8 mouse cellular contexts compared by ENCODE assay signal in the genomic region with DNA sequence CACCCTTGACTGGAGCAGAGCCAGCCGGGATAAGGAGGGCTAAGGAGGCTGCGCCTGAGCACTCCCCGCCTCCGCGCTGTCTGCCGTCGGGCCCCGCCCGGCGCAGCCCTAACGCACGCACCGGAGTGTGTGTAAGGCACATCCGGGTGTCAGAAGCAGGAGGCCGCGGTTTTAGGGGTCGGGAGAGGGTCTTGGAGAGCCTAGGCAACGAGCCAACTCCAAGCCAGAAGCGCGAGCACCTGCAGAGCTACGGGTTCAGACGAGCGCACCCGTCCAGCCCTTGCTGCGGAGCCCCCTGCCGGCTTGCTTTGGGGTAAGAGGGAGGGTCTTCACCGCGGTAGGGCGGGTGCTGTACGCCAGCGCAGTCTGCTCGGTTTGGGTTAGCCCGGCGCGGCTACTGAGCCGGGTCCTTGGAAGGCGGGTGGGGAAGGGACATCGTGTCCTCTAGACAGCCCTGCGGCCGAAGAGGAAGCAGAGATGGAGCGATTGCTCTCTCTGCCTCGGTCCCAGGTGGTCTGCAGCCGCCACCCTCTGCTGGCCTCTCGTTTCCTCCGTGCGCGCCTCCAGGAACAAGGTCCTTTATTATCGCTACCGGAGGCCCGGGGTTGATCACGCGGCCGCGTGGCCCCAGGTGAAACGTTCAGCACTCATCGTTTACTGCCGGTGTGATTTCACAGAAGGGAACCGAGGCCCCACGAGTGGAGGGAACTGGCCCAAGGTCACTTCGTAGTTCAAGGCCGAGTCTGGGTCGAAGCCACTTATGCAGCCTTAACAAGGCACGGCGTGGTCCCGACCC. TPM values are rescaled to one million over a fixed set of nuclear protein-coding genes. Genes with fewer than 3 reads are reported as not detected.
A peak's percentile ranks its signal among the peaks of the same experiment; 100 is the strongest.
DNase-seq lines count a peak whose midpoint lies in the region; ATAC-seq and TF ChIP-seq lines count a peak whose summit lies in the region.

No protein-coding gene starts in this region.

- H3K9me3 ChIP-seq in MEL (replicated peaks; ENCODE audit: insufficient read depth, low read length), result no peaks in the 10 kb centered on the region
- no peaks in the 10 kb centered on the region for H3K9me3 ChIP-seq in forebrain, embryonic 14.5 days (replicated peaks; ENCODE audit: control insufficient read depth, low read length)
- H3K9me3 ChIP-seq in hindbrain, embryonic 16.5 days (ENCODE audit: control insufficient read depth, low read length), result no peaks in the 10 kb centered on the region

- no peak for TF ChIP-seq CTCF in MEL (IDR thresholded peaks at IDR 0.05 in 2 of 3, conservative IDR thresholded peaks at IDR 0.05 in 1 of 3; ENCODE audit: control insufficient read depth in 1 of 3, insufficient read depth in 1 of 3, low read depth in 2 of 3, low read length in 3 of 3, poor library complexity in 1 of 3, severe bottlenecking in 1 of 3)
- peak; percentile 7 for TF ChIP-seq CTCF in left cerebral cortex, adult 2 months (IDR thresholded peaks at IDR 0.05)

- no peaks in the 10 kb centered on the region for H3K27me3 ChIP-seq in MEL (ENCODE audit: control insufficient read depth in 1 of 2, insufficient read depth in 2 of 2, low read length in 2 of 2)
- no peaks in the 10 kb centered on the region for H3K27me3 ChIP-seq in forebrain, embryonic 14.5 days (replicated peaks; ENCODE audit: control insufficient read depth, insufficient read depth, low read length)
- H3K27me3 ChIP-seq in hindbrain, embryonic 16.5 days (replicated peaks; ENCODE audit: control insufficient read depth, insufficient read depth, low read length), result no peaks in the 10 kb centered on the region

- H3K4me2 ChIP-seq in forebrain, embryonic 14.5 days (ENCODE audit: low read length), result peak overlapping the region; percentile 64
- peak overlapping the region; percentile 72 for H3K4me2 ChIP-seq in hindbrain, embryonic 16.5 days (ENCODE audit: low read length)

- peaks cover 0 to 38% of the 10 kb centered on the region in 2 experiments; a peak in 2 of 4 replicates for H3K36me3 ChIP-seq in MEL (ENCODE audit: control insufficient read depth in 1 of 2, insufficient read depth in 2 of 2, low read length in 2 of 2)
- H3K36me3 ChIP-seq in forebrain, embryonic 14.5 days (ENCODE audit: control insufficient read depth, insufficient read depth, low read length), result no peaks in the 10 kb centered on the region
- H3K36me3 ChIP-seq in hindbrain, embryonic 16.5 days (ENCODE audit: control insufficient read depth, insufficient read depth, low read length), result no peaks in the 10 kb centered on the region

- H3K9ac ChIP-seq in MEL (ENCODE audit: control insufficient read depth, low read depth, low read length, poor library complexity, severe bottlenecking), result peak overlapping the region; percentile 76
- peak overlapping the region; percentile 86 for H3K9ac ChIP-seq in forebrain, embryonic 14.5 days (ENCODE audit: low read length)
- H3K9ac ChIP-seq in hindbrain, embryonic 16.5 days (ENCODE audit: low read depth, low read length), result peak overlapping the region; percentile 83

- H3K79me2 ChIP-seq in MEL (ENCODE audit: control insufficient read depth, insufficient read depth, low read length, poor library complexity), result peaks cover 38% of the 10 kb centered on the region

- peak; percentile 36 to 78; a peak in 3 of 4 replicates for TF ChIP-seq POLR2A in MEL (IDR thresholded peaks at IDR 0.05; ENCODE audit: control insufficient read depth in 1 of 2, insufficient read depth in 1 of 2, low read depth in 1 of 2, low read length in 2 of 2, poor library complexity in 1 of 2)

- intact Hi-C loops in left cerebral cortex, adult 2 months (cut with DNase I), result no loop called here

- DNase-seq in MEL (ENCODE audit: low read depth, low spot score), result peak; percentile 92
- DNase-seq in c-Kit-positive CD71-positive TER-119-positive erythroid progenitor cells, embryonic 14.5 days (ENCODE audit: low spot score), result peak; percentile 45
- DNase-seq in forebrain, embryonic 14.5 days (ENCODE audit: low spot score), result peak; percentile 85
- peak; percentile 86 to 88 for DNase-seq in left cerebral cortex, adult 2 months (ENCODE audit: extremely low spot score in 1 of 2, low spot score in 2 of 2)
- peak; percentile 36 for DNase-seq in lung, postnatal 36 days
- DNase-seq in right cerebral cortex, adult 2 months (ENCODE audit: low spot score in 2 of 2), result peak; percentile 85 to 89
- peak; percentile 36 for DNase-seq in urinary bladder, postnatal 25 days (ENCODE audit: low spot score)

- TF ChIP-seq RAD21 in MEL (IDR thresholded peaks at IDR 0.05; ENCODE audit: low read depth, low read length), result no peak

- WGBS in forebrain, embryonic 14.5 days, result under 1% methylated on average over 65 of the region's 65 CpGs
- under 1% methylated on average over 65 of the region's 65 CpGs for WGBS in hindbrain, embryonic 16.5 days

- H3K27ac ChIP-seq in MEL (ENCODE audit: control insufficient read depth, low read depth, low read length), result peak overlapping the region; percentile 39
- peak overlapping the region; percentile 96 for H3K27ac ChIP-seq in forebrain, embryonic 14.5 days (ENCODE audit: low read depth, low read length)
- peak overlapping the region; percentile 96 for H3K27ac ChIP-seq in hindbrain, embryonic 16.5 days (ENCODE audit: low read depth, low read length)
- peak overlapping the region; percentile 94 for H3K27ac ChIP-seq in left cerebral cortex, adult 2 months

- H3K4me1 ChIP-seq in MEL (ENCODE audit: control insufficient read depth in 1 of 2, insufficient read depth in 2 of 2, low read length in 2 of 2), result peaks cover 13 to 44% of the 10 kb centered on the region in 2 experiments
- peaks cover 14% of the 10 kb centered on the region for H3K4me1 ChIP-seq in forebrain, embryonic 14.5 days (ENCODE audit: control insufficient read depth, insufficient read depth, low read length)
- H3K4me1 ChIP-seq in hindbrain, embryonic 16.5 days (ENCODE audit: control insufficient read depth, insufficient read depth, low read depth, low read length), result peaks cover 16% of the 10 kb centered on the region

- TF ChIP-seq EP300 in MEL (IDR thresholded peaks at IDR 0.05; ENCODE audit: low read depth in 1 of 2, low read length in 2 of 2), result no peak

- H3K4me3 ChIP-seq in MEL (ENCODE audit: control insufficient read depth in 1 of 2, insufficient read depth in 1 of 2, low read depth in 2 of 2, low read length in 2 of 2), result peak overlapping the region; percentile 76 to 83
- peak overlapping the region; percentile 77 for H3K4me3 ChIP-seq in forebrain, embryonic 14.5 days (ENCODE audit: low read depth, low read length)
- H3K4me3 ChIP-seq in hindbrain, embryonic 16.5 days (ENCODE audit: low read length), result peak overlapping the region; percentile 78
- H3K4me3 ChIP-seq in left cerebral cortex, adult 2 months, result peak overlapping the region; percentile 94

- ATAC-seq in forebrain, embryonic 14.5 days, result peak; percentile 73
- ATAC-seq in hindbrain, embryonic 16.5 days, result peak; percentile 71

TF ChIP-seq in MEL, 35 proteins besides CTCF, POLR2A, EP300 and RAD21 (continues in another document):
- TF ChIP-seq SIN3A (IDR thresholded peaks at IDR 0.05; ENCODE audit: low read length) (peak; percentile 74), JUND (IDR thresholded peaks at IDR 0.05; ENCODE audit: low read depth, low read length) (no peak), BHLHE40 (IDR thresholded peaks at IDR 0.05; ENCODE audit: borderline replicate concordance, low read depth, low read length) (no peak), CHD2 (IDR thresholded peaks at IDR 0.05; ENCODE audit: low read length) (no peak), POLR2AphosphoS5 (IDR thresholded peaks at IDR 0.05; ENCODE audit: borderline replicate concordance, low read depth, low read length) (no peak), USF1 (IDR thresholded peaks at IDR 0.05; ENCODE audit: low read depth, low read length) (peak; percentile 32; the same call in 1 of the 2 replicates), MEF2A (IDR thresholded peaks at IDR 0.05; ENCODE audit: extremely low read depth, insufficient replicate concordance, low read depth, low read length, poor library complexity, severe bottlenecking) (no peak), TAL1 (IDR thresholded peaks at IDR 0.05; ENCODE audit: low read length) (no peak), ELF1 (IDR thresholded peaks at IDR 0.05; ENCODE audit: low read depth, low read length) (peak; percentile 56; the same call in 1 of the 2 replicates), CHD1 (IDR thresholded peaks at IDR 0.05; ENCODE audit: low read depth, low read length) (no peak), ZKSCAN1 (IDR thresholded peaks at IDR 0.05; ENCODE audit: low read depth, low read length) (no peak), MAZ (IDR thresholded peaks at IDR 0.05; ENCODE audit: low read depth, low read length) (peak; percentile 82), MYB (IDR thresholded peaks at IDR 0.05; ENCODE audit: low read depth, low read length) (no peak), MYC (IDR thresholded peaks at IDR 0.05; ENCODE audit: low read depth, low read length) (peak; percentile 67; the same call in 1 of the 2 replicates), ZC3H11A (IDR thresholded peaks at IDR 0.05; ENCODE audit: low read depth, low read length) (no peak), ZMIZ1 (IDR thresholded peaks at IDR 0.05; ENCODE audit: low read depth, low read length) (no peak), ZNF384 (IDR thresholded peaks at IDR 0.05; ENCODE audit: low read depth, low read length) (no peak), RCOR1 (IDR thresholded peaks at IDR 0.05; ENCODE audit: low read depth, low read length) (no peak), NELFE (IDR thresholded peaks at IDR 0.05; ENCODE audit: low read depth, low read length) (peak; percentile 78), POLR2AphosphoS2 (IDR thresholded peaks at IDR 0.05; ENCODE audit: low read length) (0 out of 2 replicates have a peak, but pooled peaks have one; percentile 32), GATA1 (IDR thresholded peaks at IDR 0.05; ENCODE audit: low read depth, low read length) (0 out of 2 replicates have a peak, but pooled peaks have one; percentile 28), USF2 (IDR thresholded peaks at IDR 0.05; ENCODE audit: borderline replicate concordance in 1 of 2, insufficient read depth in 1 of 2, low read depth in 1 of 2, low read length in 2 of 2) (no peak), UBTF (IDR thresholded peaks at IDR 0.05; ENCODE audit: borderline replicate concordance, insufficient read depth, low read depth, low read length) (no peak), KAT2A (conservative IDR thresholded peaks at IDR 0.05; ENCODE audit: low read depth, low read length) (no peak), MAX (IDR thresholded peaks at IDR 0.05; ENCODE audit: low read length) (no peak; the same call in none of the 2 replicates)

RNA-seq across cellular contexts. Expression of gene Bdh1, which starts 6.8 kb away (rescaled TPM):
- 67.5 and 73.4 TPM in 2 replicates for total RNA-seq in MEL (2012; rRNA removed)
- 100 to 1,000 TPM in 1 of 2 experiments, not detected in 1; 187 TPM for polyA plus RNA-seq in MEL (2012; ENCODE audit: insufficient read depth in 1 of 2, insufficient read length in 2 of 2, low read depth in 1 of 2, low replicate concordance in 2 of 2, missing spikeins in 1 of 2)
- 125 and 139 TPM in 2 replicates for polyA plus RNA-seq in forebrain, embryonic 14.5 days (2014; fragmentation: Nextera tagmentation; extraction: Ambion mirVana)
- 141 and 145 TPM in 2 replicates for polyA plus RNA-seq in hindbrain, embryonic 16.5 days (2015; fragmentation: Nextera tagmentation; extraction: Ambion mirVana)
- 100 to 1,000 TPM; 108 TPM for total RNA-seq in left cerebral cortex, adult 2 months (2021)

Comparison
In these comparisons a context has a peak if more than half of its experiments do, and no peak if none do; other contexts are left out.
1. Peak in every context shown above with its lines: DNase-seq, ATAC-seq, H3K4me3 ChIP-seq and H3K27ac ChIP-seq.
2. DNase-seq: peak in every context shown above with its lines; median percentile 92 in MEL; 87 in left cerebral cortex, adult 2 months; 87 in right cerebral cortex, adult 2 months; 85 in forebrain, embryonic 14.5 days; 45 in c-Kit-positive CD71-positive TER-119-positive erythroid progenitor cells, embryonic 14.5 days; 36 in lung, postnatal 36 days; 36 in urinary bladder, postnatal 25 days.
3. H3K27ac ChIP-seq: peak in every context shown above with its lines; median percentile 96 in forebrain, embryonic 14.5 days; 96 in hindbrain, embryonic 16.5 days; 94 in left cerebral cortex, adult 2 months; 39 in MEL.